Mouse (Mus musculus) heart, adult 2 months (tissue): ENCODE data around the gene Elobl. TPM values are rescaled to one million over a fixed set of nuclear protein-coding genes. Genes with fewer than 3 reads are reported as not detected.

Experiments
- DNase-seq, 2 experiments: peaks; one replicate each; pipeline ENCODE4 v3.0.0; 2021
- H3K27ac ChIP-seq: fragments of 200-600 bp; 2 replicates; pipeline ENCODE4 v1.8.1; 2022
- H3K27me3 ChIP-seq: fragments of 200-500 bp; 2 replicates; pipeline ENCODE4 v1.6.1; 2012; ENCODE audit warnings: mild to moderate bottlenecking, low read length, inconsistent platforms, mixed read lengths; ENCODE audit not compliant: control insufficient read depth, insufficient read depth
- H3K36me3 ChIP-seq: fragments of 200-500 bp; 2 replicates; pipeline ENCODE4 v1.6.1; 2012; ENCODE audit warnings: low read length, inconsistent platforms; ENCODE audit not compliant: control insufficient read depth, insufficient read depth
- H3K4me1 ChIP-seq: fragments of 200-500 bp; 2 replicates; pipeline ENCODE4 v1.6.1; 2011; ENCODE audit warnings: low read length; ENCODE audit not compliant: control insufficient read depth, insufficient read depth
- H3K4me3 ChIP-seq: fragments of 200-600 bp; 2 replicates; pipeline ENCODE4 v1.8.1; 2022
- H3K79me2 ChIP-seq: fragments of 200-500 bp; replicated peaks from 2 replicates; pipeline ENCODE4 v1.6.1; 2012; ENCODE audit warnings: mild to moderate bottlenecking, inconsistent platforms, low read length, moderate library complexity, mixed read lengths; ENCODE audit not compliant: control insufficient read depth, insufficient read depth
- H3K9ac ChIP-seq: fragments of 200-500 bp; 2 replicates; pipeline ENCODE4 v1.6.1; 2012; ENCODE audit warnings: low read depth, mild to moderate bottlenecking, control low read depth, inconsistent platforms, low read length, mixed read lengths
- CTCF ChIP-seq: fragments of 200-600 bp; IDR thresholded peaks from 2 replicates; pipeline ENCODE4 v1.8.1; 2022; ENCODE audit warnings: antibody characterized with exemption, mild to moderate bottlenecking, moderate library complexity
- EP300 ChIP-seq: fragments of 200-500 bp; IDR thresholded peaks from 2 replicates; pipeline ENCODE4 v1.6.1; 2011; ENCODE audit warnings: low read depth, low read length, control low read depth; ENCODE audit not compliant: insufficient read depth
- POLR2A ChIP-seq: fragments of 200-500 bp; IDR thresholded peaks from 2 replicates; pipeline ENCODE4 v1.6.1; 2011; ENCODE audit warnings: mild to moderate bottlenecking, low read depth, low read length, control low read depth; ENCODE audit not compliant: insufficient read depth
- WGBS: fragments of 180-500 bp; shearing (Covaris S2); methylation state at CpG from one replicate; pipeline ENCODE4 v1.1.7; 2018; 5-methylcytosine and 5-hydroxymethylcytosine counted together
- intact Hi-C: fragments of 180-260 bp; cut with DNase I; formaldehyde crosslinking; loops from one replicate; pipeline ENCODE4 v1.15.1; 2025
- polyA plus RNA-seq: library from polyadenylated mRNA; depleted of rRNA; stranded (reverse); fragments of >200 nt; gene quantifications from 2 replicates; pipeline ENCODE4 v1.2.3, GENCODE M21; 2012
- total RNA-seq, 2 experiments: library from RNA; stranded (reverse); gene quantifications; 2 replicates each; pipeline ENCODE4 v1.2.3; 2021

Elobl gene
- total and polyA plus RNA-seq, 3 experiments = not detected

DNA sequence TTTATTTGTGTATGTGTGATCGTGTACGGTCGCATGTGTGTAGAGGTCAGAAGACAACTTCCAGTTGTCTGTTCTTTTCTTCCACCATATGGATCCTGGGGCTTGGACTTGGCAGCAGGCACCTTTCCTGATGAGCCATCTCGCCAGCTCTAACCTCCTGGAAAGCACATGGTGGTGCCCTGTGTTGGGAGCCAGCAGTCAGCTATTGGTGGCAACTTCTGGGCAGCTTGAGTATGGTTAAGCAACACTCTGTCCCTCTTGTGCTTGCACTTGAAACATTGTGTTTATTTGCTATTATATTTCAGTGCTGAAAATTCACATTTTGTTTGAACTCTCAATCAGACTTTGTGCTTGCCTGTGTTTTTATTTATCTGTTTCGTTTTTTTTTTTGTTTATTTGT lies 22.2 kb upstream of the Elobl start:
- intact Hi-C loops = loop anchor here (1.0 to 10.0 kb wide), 2 partner anchors 80 to 316 kb away; partner anchors contain the start of gene Nog

DNA sequence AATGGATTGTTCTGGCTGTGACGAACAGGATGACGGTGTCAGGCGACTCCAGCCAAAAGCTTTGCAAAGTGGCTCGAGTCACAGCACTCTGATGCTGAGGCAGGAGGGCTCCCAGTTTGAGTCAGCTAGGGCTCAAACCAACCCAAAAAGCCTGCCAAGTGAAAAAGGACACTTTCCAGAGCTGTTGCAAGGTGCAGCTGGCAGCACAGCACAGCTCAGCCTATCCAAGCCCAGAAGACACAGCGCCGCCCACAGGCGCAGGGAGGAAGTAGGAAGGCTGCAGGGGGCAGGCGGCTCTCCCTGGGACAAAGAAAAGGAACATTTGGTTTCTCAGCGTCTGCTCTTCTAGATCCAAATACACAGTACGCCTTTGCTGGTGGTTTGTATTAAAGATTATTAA lies 19.9 kb upstream of the Elobl start:
- no peak for DNase-seq
- intact Hi-C loops = loop anchor here (10.0 kb wide), 1 partner anchor 318 kb away; the partner anchor contains the start of gene Nog
- H3K4me3 ChIP-seq = no peak overlapping the region
- H3K79me2 ChIP-seq = no peaks in the 10 kb centered on the region
- H3K4me1 ChIP-seq = no peaks in the 10 kb centered on the region; the same call in 1 of the 2 replicates
- no peaks in the 10 kb centered on the region for H3K36me3 ChIP-seq
- WGBS = 86% methylated on average over 10 of the region's 10 CpGs
- H3K27ac ChIP-seq = no peak overlapping the region
- H3K9ac ChIP-seq = no peak overlapping the region
- H3K27me3 ChIP-seq = no peaks in the 10 kb centered on the region
- TF ChIP-seq POLR2A (no peak), CTCF (no peak), EP300 (no peak)

More for the DNA sequence above, 22.2 kb upstream of the Elobl start:
- no peak overlapping the region for H3K27ac ChIP-seq
- no peak overlapping the region for H3K9ac ChIP-seq
- no peak for TF ChIP-seq EP300
- TF ChIP-seq CTCF = no peak
- TF ChIP-seq POLR2A = no peak
- H3K36me3 ChIP-seq = no peaks in the 10 kb centered on the region
- no peak overlapping the region for H3K4me3 ChIP-seq
- H3K79me2 ChIP-seq = no peaks in the 10 kb centered on the region
- H3K27me3 ChIP-seq = no peaks in the 10 kb centered on the region
- WGBS = 75% methylated on average over 5 of the region's 5 CpGs
- no peak for DNase-seq
- H3K4me1 ChIP-seq = peaks cover under 1% of the 10 kb centered on the region; the same call in 1 of the 2 replicates

DNA sequence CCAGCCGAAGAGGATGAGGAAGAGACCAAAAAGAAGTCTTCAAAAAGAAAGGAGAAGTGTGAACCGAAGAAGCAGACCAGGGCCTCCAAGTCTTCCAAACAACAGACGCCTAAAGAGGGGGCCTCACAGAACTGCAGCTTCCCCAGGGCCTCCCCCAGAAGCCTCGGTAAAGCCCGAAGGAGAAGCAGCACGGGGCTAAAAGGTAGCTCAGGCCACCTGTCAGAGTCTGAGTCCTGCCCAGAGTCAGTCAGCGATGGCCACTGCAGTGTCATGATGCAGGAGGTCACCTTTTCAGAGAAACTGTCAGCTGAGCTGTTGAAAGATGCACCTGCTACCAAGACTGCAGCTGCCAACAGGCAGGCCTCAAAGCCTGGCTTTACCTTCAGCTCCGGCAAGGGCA lies 14.6 kb upstream of the Elobl start:
- intact Hi-C loops = loop anchor here (10.0 kb wide), 1 partner anchor 323 kb away; the partner anchor contains the start of gene Nog
- Histone ChIP-seq H3K4me3 (no peak overlapping the region), H3K27me3 (no peaks in the 10 kb centered on the region), H3K79me2 (peaks cover 4% of the 10 kb centered on the region; the same call in 1 of the 2 replicates), H3K4me1 (no peaks in the 10 kb centered on the region), H3K27ac (no peak overlapping the region), H3K36me3 (no peaks in the 10 kb centered on the region), H3K9ac (no peak overlapping the region)
- TF ChIP-seq EP300 = no peak
- no peak for TF ChIP-seq CTCF
- DNase-seq = no peak
- WGBS = 84% methylated on average over 8 of the region's 8 CpGs

DNA sequence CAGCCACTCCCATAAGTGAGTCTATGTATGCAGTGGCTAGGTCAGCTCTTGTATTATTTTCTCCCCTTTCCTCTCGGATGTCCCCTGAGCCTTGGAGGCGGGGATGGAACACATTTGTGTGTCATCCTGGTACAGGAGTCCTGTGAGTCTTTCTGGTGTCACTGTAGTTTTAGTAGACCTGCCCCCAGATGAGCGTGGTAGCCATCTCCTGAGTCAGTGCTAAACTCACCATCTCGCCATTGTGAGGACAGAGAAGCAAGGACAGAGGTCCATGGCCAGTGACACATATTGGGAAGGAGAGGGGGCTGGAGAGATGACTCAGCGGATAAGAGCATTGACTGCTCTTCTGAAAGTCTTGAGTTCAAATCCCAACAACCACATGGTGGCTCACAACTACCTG lies 10.5 kb upstream of the Elobl start:
- Histone ChIP-seq H3K4me3 (no peak overlapping the region), H3K27me3 (no peaks in the 10 kb centered on the region), H3K4me1 (peaks cover 4% of the 10 kb centered on the region), H3K79me2 (peaks cover 4% of the 10 kb centered on the region; the same call in 1 of the 2 replicates), H3K9ac (no peak overlapping the region), H3K27ac (no peak overlapping the region), H3K36me3 (no peaks in the 10 kb centered on the region)
- WGBS = 94% methylated on average over 5 of the region's 5 CpGs
- intact Hi-C loops = no loop called here
- TF ChIP-seq POLR2A (no peak), EP300 (no peak), CTCF (no peak)
- DNase-seq = no peak

DNA sequence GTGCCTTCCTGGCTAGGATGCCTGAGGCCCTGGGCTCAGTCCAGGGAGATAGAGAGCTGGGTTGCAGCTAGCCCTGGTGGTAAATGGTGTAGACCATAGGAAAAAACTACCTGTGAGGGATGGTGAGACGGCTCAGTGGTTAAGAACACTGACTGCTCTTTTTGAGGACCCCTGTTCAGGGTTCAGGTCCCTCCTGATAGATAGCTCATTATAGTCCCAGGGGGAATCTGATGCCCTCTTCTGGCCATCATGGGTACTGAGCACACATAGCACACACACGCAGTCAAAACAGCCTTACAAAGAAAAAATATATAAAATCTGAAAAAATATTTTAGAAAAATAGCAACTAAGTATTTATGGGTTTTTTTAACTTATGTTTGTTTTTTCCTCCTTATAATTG lies 9.6 kb upstream of the Elobl start:
- no peaks in the 10 kb centered on the region for H3K36me3 ChIP-seq
- WGBS = 97% methylated on average over 2 of the region's 2 CpGs
- intact Hi-C loops = no loop called here
- H3K27ac ChIP-seq = no peak overlapping the region
- no peak overlapping the region for H3K4me3 ChIP-seq
- peaks cover 4% of the 10 kb centered on the region for H3K4me1 ChIP-seq
- DNase-seq = no peak
- H3K27me3 ChIP-seq = no peaks in the 10 kb centered on the region
- TF ChIP-seq POLR2A = no peak
- peak; percentile 72 for TF ChIP-seq CTCF
- H3K79me2 ChIP-seq = peaks cover 4% of the 10 kb centered on the region; the same call in 1 of the 2 replicates
- no peak overlapping the region for H3K9ac ChIP-seq

DNA sequence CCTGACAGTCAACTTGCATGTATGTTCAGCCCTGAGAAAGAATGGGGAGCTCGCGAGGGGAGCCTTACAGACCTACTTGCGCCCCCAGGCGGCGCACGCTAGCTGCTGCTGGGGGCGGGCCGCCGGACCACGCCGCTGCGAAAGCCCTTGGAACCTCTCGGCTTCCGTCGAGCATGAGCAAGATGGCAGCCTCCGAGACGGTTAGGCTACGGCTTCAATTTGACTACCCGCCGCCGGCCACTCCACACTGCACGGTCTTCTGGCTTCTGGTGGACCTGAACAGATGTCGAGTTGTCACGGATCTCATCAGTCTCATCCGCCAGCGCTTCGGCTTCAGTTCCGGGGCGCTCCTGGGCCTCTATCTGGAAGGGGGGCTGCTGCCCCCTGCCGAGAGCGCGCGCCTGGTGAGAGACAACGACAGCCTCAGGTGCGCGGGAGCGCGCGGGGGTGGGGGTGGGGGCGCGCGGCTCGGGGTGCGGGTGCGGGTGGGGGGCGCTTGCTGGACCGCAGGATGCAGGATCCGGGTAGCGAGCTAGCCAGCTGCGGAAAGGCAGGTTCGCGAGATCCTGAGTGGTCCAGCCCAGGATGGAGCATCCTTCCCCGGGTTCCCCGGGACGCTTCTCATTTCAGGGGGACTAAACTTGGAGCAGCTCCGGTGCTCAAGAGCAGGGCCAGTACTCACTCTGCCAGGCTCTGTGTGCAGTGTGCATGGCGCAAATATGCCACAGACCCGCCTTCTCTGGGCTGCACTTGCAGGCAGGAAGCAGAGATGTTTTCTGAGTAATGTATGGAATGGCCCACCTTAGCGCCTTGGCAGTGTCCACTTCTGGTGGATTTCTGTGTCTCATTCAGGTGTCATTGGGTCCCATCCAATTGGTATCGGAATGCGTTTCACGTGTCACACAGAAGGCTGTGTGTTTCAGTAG lies 7.3 kb upstream of the Elobl start:
- peaks cover 4% of the 10 kb centered on the region for H3K4me1 ChIP-seq
- intact Hi-C loops = loop anchor here (1.0 kb wide), 1 partner anchor 126 kb away; no protein-coding TSS in a partner anchor
- TF ChIP-seq POLR2A (peak; percentile 47; the same call in 1 of the 2 replicates), EP300 (peak; percentile 73; the same call in 1 of the 2 replicates), CTCF (peak; percentile 91)

More for the DNA sequence above, 7.3 kb upstream of the Elobl start:
- no peaks in the 10 kb centered on the region for H3K27me3 ChIP-seq
- peaks cover 4% of the 10 kb centered on the region; the same call in 1 of the 2 replicates for H3K79me2 ChIP-seq
- H3K27ac ChIP-seq = peak overlapping the region; percentile 77
- H3K9ac ChIP-seq = peak overlapping the region; percentile 61
- H3K4me3 ChIP-seq = peak overlapping the region; percentile 65
- no peaks in the 10 kb centered on the region for H3K36me3 ChIP-seq
- 1% methylated on average over 62 of the region's 62 CpGs for WGBS
- DNase-seq = peak; percentile 94 to 95
